Mouse (Mus musculus): ENCODE results near the gene Efna3. TPM values are rescaled to one million over a fixed set of nuclear protein-coding genes. Genes with fewer than 3 reads are reported as not detected.

The Efna3 gene
- polyA plus RNA-seq, 1 experiment from 2014 or later = 30.1 TPM

DNA sequence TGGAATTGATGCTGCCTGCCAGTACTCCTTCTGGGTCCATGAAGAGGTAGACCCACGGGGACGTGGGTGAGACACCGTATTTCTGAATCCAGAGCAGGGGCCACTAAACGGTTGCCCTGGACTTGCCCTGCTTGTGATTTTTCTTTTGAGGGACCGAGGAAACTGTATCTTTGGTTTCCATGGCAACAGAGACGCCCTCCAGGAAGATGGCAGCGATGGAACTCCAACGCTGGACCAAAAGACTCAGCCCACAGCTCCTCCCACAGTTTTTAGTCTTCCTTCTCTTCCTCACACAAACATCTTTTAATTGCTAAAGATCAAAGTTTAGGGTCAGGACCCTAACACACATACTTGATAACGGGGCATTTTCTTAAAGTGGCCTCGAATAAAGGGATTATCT, 9.2 kb upstream of the Efna3 start:
- H3K9ac ChIP-seq (ENCODE audit: low read length) = no peak overlapping the region
- peak; percentile 38 for DNase-seq (ENCODE audit: low spot score)
- 35% methylated on average over 10 of the region's 10 CpGs for WGBS
- no peak overlapping the region for H3K4me2 ChIP-seq (ENCODE audit: low read length)
- no peak overlapping the region for H3K27ac ChIP-seq (ENCODE audit: low read depth, low read length)
- H3K9me3 ChIP-seq (replicated peaks; ENCODE audit: control insufficient read depth, low read length) = no peaks in the 10 kb centered on the region
- peaks cover 43% of the 10 kb centered on the region for H3K4me1 ChIP-seq (ENCODE audit: control insufficient read depth, insufficient read depth, low read length)
- H3K36me3 ChIP-seq (ENCODE audit: control insufficient read depth, insufficient read depth, low read length) = peaks cover 19% of the 10 kb centered on the region
- no peak overlapping the region for H3K4me3 ChIP-seq (ENCODE audit: low read depth, low read length)
- no peak for ATAC-seq
- H3K27me3 ChIP-seq (replicated peaks; ENCODE audit: control insufficient read depth, insufficient read depth, low read length) = no peaks in the 10 kb centered on the region

DNA sequence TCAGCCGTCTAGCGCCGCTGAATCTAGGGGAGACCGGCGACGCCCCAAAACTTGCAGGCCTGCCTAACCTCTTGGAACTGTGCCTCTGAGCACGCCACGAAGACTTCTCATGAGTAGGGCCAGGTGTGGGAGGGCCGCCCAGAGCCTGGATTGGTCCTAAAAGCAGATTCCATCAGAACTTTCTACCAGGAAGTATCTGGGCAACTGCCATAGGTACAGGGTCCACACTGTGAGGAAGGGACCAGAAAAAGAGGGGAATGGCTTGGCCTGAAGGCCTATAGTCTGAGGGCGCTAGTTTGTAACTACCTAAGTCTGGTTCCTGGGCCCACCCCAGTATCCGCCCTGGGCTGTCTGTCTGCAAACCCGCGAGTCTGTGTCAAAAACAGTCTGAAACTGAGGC, 8.8 kb upstream of the Efna3 start:
- no peak overlapping the region for H3K4me2 ChIP-seq (ENCODE audit: low read length)
- peaks cover 40% of the 10 kb centered on the region for H3K4me1 ChIP-seq (ENCODE audit: control insufficient read depth, insufficient read depth, low read length)
- H3K9me3 ChIP-seq (replicated peaks; ENCODE audit: control insufficient read depth, low read length) = no peaks in the 10 kb centered on the region
- no peak for DNase-seq (ENCODE audit: low spot score)
- no peak for ATAC-seq
- no peak overlapping the region for H3K9ac ChIP-seq (ENCODE audit: low read length)
- no peak overlapping the region for H3K4me3 ChIP-seq (ENCODE audit: low read depth, low read length)
- no peaks in the 10 kb centered on the region for H3K27me3 ChIP-seq (replicated peaks; ENCODE audit: control insufficient read depth, insufficient read depth, low read length)
- 70% methylated on average over 13 of the region's 13 CpGs for WGBS
- H3K27ac ChIP-seq (ENCODE audit: low read depth, low read length) = no peak overlapping the region
- H3K36me3 ChIP-seq (ENCODE audit: control insufficient read depth, insufficient read depth, low read length) = peaks cover 19% of the 10 kb centered on the region

DNA sequence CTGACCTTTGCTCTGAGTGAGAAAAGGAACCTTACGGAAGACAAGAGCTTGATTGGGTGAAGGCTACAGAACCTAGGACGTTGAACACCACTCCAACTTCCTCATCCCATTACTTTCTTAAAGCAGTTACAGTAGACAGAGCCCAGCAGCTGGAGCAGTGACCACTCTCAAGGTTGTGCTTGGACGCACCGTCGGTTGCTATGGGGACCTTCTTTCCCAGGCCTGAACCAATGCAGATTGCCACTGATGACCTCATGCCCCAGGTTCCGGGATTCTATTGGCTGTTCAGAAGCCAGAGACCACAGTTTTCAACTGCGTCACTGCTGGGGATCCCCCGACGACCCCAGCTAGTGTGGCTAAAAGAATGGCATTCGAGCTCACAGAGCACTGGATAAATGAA, 8.2 kb upstream of the Efna3 start:
- H3K27ac ChIP-seq (ENCODE audit: low read depth, low read length) = no peak overlapping the region
- DNase-seq (ENCODE audit: low spot score) (no peak), ATAC-seq (no peak)
- H3K4me1 ChIP-seq (ENCODE audit: control insufficient read depth, insufficient read depth, low read length) = peaks cover 34% of the 10 kb centered on the region
- WGBS = 20% methylated on average over 10 of the region's 10 CpGs
- no peak overlapping the region for H3K9ac ChIP-seq (ENCODE audit: low read length)
- peaks cover 19% of the 10 kb centered on the region for H3K36me3 ChIP-seq (ENCODE audit: control insufficient read depth, insufficient read depth, low read length)
- H3K4me3 ChIP-seq (ENCODE audit: low read depth, low read length) = no peak overlapping the region
- H3K9me3 ChIP-seq (replicated peaks; ENCODE audit: control insufficient read depth, low read length) = no peaks in the 10 kb centered on the region
- no peaks in the 10 kb centered on the region for H3K27me3 ChIP-seq (replicated peaks; ENCODE audit: control insufficient read depth, insufficient read depth, low read length)
- no peak overlapping the region for H3K4me2 ChIP-seq (ENCODE audit: low read length)

DNA sequence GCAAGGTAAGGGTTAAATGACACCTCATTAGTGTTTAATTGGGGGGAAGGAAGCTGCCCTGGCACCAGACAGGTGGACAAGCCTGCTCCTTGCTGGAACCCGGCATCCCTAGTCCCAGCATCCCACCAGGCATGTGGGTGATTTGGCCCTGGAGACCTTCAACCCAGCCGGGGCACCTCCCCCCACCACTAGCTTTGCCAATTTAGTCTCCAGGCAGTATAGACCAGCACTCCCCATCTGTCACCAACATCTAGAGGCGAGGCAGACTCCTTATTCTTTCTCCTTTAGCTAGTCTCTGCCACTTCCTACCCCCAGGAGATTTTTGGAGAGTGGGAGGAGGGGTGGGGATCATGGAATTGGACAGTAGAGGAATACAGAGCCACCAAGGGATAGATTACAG, 7.6 kb upstream of the Efna3 start:
- Histone ChIP-seq H3K4me2 (ENCODE audit: low read length) (no peak overlapping the region), H3K9ac (ENCODE audit: low read length) (no peak overlapping the region), H3K9me3 (replicated peaks; ENCODE audit: control insufficient read depth, low read length) (no peaks in the 10 kb centered on the region), H3K4me3 (ENCODE audit: low read depth, low read length) (no peak overlapping the region), H3K36me3 (ENCODE audit: control insufficient read depth, insufficient read depth, low read length) (peaks cover 19% of the 10 kb centered on the region), H3K27ac (ENCODE audit: low read depth, low read length) (no peak overlapping the region), H3K27me3 (replicated peaks; ENCODE audit: control insufficient read depth, insufficient read depth, low read length) (no peaks in the 10 kb centered on the region), H3K4me1 (ENCODE audit: control insufficient read depth, insufficient read depth, low read length) (peaks cover 31% of the 10 kb centered on the region)
- 30% methylated on average over 3 of the region's 3 CpGs for WGBS
- peak; percentile 33 for DNase-seq (ENCODE audit: low spot score)
- peak; percentile 22; the same call in 1 of the 2 replicates for ATAC-seq

DNA sequence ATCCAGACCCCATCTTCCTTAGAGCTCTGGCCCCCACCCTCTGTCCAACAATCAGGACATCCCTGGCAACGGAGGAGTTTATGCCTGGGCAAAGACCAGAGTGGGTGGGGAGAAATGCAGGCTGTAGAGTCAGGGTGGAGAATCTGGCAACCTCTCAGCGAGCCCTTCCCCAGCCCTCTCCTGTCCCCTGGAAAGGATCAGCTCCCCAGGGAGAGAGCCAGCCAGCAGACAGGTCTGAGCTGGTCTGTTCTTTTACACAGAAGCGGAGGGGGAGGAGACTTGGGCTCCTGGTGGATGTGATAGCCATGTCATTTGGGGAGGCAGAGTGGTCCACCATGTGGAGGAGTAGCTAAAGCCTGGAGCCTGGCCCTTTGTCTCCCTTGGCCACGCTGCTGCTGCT, 5.9 kb upstream of the Efna3 start:
- Histone ChIP-seq H3K4me2 (ENCODE audit: low read length) (no peak overlapping the region), H3K4me1 (ENCODE audit: control insufficient read depth, insufficient read depth, low read length) (peaks cover 31% of the 10 kb centered on the region), H3K9ac (ENCODE audit: low read length) (no peak overlapping the region), H3K27me3 (replicated peaks; ENCODE audit: control insufficient read depth, insufficient read depth, low read length) (no peaks in the 10 kb centered on the region), H3K36me3 (ENCODE audit: control insufficient read depth, insufficient read depth, low read length) (peaks cover 7% of the 10 kb centered on the region), H3K9me3 (replicated peaks; ENCODE audit: control insufficient read depth, low read length) (no peaks in the 10 kb centered on the region), H3K4me3 (ENCODE audit: low read depth, low read length) (no peak overlapping the region), H3K27ac (ENCODE audit: low read depth, low read length) (no peak overlapping the region)
- ATAC-seq (no peak), DNase-seq (ENCODE audit: low spot score) (no peak)
- 28% methylated on average over 4 of the region's 4 CpGs for WGBS

DNA sequence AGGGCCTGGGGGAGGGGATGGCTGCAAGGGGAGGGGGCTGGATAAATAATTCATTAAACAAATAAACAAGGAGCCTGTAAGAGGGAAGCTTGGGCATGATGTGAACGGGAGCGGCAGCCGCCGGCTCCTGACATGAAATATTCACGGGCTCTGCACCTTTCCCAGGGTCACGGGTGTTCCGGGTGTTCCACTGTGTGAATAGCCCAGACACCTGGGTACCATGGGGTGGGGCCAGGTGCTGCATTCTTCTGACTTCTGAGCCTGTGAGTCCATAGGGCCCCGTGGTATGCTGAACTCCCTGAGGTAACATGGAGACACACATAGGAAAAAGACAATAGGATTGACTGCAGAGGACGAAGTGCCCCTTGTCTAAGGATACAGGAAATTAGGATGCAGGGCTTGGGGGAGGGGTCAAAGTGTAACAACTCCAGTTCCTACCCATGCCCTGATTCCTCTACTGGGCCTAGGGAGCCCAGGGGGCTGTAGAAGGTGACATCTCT, 4.7 kb upstream of the Efna3 start:
- no peak overlapping the region for H3K27ac ChIP-seq (ENCODE audit: low read depth, low read length)
- peaks cover 24% of the 10 kb centered on the region for H3K4me1 ChIP-seq (ENCODE audit: control insufficient read depth, insufficient read depth, low read length)
- ATAC-seq = no peak
- H3K9ac ChIP-seq (ENCODE audit: low read length) = no peak overlapping the region
- no peak overlapping the region for H3K4me2 ChIP-seq (ENCODE audit: low read length)
- H3K4me3 ChIP-seq (ENCODE audit: low read depth, low read length) = no peak overlapping the region
- H3K9me3 ChIP-seq (replicated peaks; ENCODE audit: control insufficient read depth, low read length) = no peaks in the 10 kb centered on the region
- no peaks in the 10 kb centered on the region for H3K27me3 ChIP-seq (replicated peaks; ENCODE audit: control insufficient read depth, insufficient read depth, low read length)
- no peak for DNase-seq (ENCODE audit: low spot score)
- H3K36me3 ChIP-seq (ENCODE audit: control insufficient read depth, insufficient read depth, low read length) = no peaks in the 10 kb centered on the region
- 67% methylated on average over 9 of the region's 9 CpGs for WGBS

DNA sequence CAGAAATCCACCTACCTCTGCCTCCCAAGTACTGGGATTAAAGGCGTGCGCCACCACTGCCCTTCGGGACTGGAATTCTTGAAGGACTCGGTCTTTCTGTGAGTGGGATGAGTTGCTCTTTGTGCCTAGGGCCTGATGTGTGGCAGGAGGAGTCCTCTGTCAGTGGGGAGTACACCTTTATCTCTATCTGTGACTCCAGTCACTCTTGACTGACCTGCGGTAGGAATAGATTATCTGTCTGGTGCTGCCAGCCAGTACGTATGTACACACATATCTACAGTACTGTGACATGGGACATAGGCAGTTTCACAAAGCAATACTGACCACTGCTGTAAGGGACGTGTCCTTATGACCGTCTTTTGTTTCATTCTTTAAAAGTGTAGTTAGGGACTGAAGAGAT, 3.1 kb upstream of the Efna3 start:
- Histone ChIP-seq H3K9ac (ENCODE audit: low read length) (no peak overlapping the region), H3K27ac (ENCODE audit: low read depth, low read length) (no peak overlapping the region), H3K4me2 (ENCODE audit: low read length) (no peak overlapping the region), H3K36me3 (ENCODE audit: control insufficient read depth, insufficient read depth, low read length) (no peaks in the 10 kb centered on the region), H3K4me3 (ENCODE audit: low read depth, low read length) (no peak overlapping the region), H3K9me3 (replicated peaks; ENCODE audit: control insufficient read depth, low read length) (no peaks in the 10 kb centered on the region), H3K4me1 (ENCODE audit: control insufficient read depth, insufficient read depth, low read length) (peaks cover 14% of the 10 kb centered on the region; the same call in 1 of the 2 replicates), H3K27me3 (replicated peaks; ENCODE audit: control insufficient read depth, insufficient read depth, low read length) (peaks cover 6% of the 10 kb centered on the region; the same call in 1 of the 2 replicates)
- no peak for DNase-seq (ENCODE audit: low spot score)
- 90% methylated on average over 8 of the region's 8 CpGs for WGBS
- ATAC-seq = no peak

DNA sequence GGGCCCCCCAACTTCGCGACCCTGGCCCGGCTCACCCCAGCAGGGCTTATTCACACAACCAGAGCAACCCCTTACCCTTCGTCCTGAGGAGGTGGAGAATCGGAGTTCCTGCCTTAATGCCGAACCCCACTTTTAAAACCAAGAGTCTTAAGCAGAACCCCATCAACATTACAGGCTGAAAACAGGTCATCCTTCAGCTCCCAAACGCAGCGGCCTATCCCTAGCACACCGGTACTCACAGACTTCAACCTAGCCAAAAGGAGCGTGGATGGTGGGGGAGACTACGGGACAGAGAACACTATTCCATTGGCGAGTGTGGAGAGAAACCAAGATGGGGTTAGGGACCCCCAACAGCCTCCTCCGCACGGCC, 649 bp downstream of the Efna3 start:
- Histone ChIP-seq H3K9me3 (replicated peaks; ENCODE audit: control insufficient read depth, low read length) (no peaks in the 10 kb centered on the region), H3K9ac (ENCODE audit: low read length) (peak overlapping the region; percentile 75), H3K27me3 (replicated peaks; ENCODE audit: control insufficient read depth, insufficient read depth, low read length) (peaks cover 32% of the 10 kb centered on the region), H3K4me2 (ENCODE audit: low read length) (peak overlapping the region; percentile 90), H3K4me1 (ENCODE audit: control insufficient read depth, insufficient read depth, low read length) (peaks cover 21% of the 10 kb centered on the region), H3K27ac (ENCODE audit: low read depth, low read length) (peak overlapping the region; percentile 83), H3K4me3 (ENCODE audit: low read depth, low read length) (peak overlapping the region; percentile 59), H3K36me3 (ENCODE audit: control insufficient read depth, insufficient read depth, low read length) (no peaks in the 10 kb centered on the region)
- ATAC-seq (no peak), DNase-seq (ENCODE audit: low spot score) (no peak)
- WGBS = 2% methylated on average over 14 of the region's 14 CpGs

DNA sequence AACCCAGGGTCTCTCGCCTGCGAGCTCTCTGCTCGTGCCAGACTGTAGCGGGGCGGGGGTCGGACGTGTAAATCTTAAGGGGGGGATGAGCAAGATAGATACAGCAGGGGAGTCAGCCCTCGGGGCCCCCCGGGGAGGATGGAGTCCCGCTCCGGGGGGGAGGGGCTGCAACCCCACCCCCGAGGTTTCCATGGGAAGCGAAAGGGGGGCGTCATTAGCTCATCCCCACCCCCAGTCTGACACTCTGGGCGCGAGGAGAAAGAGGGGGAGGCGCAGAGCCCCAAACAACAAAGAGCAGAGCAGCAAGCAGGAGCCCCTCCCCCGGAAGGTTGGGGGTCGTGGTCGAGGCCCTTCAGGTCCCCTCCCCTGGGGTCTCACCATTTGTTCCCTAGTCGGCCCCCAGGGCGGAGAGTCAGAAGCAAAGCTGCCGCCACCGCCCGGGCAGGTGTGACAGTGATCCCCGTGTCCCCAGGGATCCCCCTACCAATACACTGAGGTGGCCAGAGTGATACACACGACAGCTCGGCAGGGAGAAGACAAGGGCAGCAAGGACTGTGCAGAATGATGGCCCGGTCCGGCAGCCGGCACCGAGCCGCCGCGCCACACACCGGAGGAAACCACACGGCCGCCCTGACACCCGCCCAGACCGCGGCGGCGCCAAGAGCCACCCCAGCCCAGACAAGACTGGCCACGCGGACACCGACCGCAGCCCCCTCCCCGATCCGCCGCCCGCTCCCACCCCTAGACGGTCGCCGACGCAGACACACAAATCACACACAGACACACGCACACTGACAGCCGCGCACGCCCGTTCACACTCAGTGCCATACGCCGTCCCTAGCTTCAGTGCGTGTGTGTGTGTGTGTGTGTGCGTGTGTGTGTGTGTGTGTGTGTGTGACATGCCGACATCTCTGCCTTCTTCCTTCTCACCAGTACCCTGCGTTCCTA, 1.3 kb downstream of the Efna3 start:
- Histone ChIP-seq H3K4me1 (ENCODE audit: control insufficient read depth, insufficient read depth, low read length) (peaks cover 23% of the 10 kb centered on the region), H3K27me3 (replicated peaks; ENCODE audit: control insufficient read depth, insufficient read depth, low read length) (peaks cover 33% of the 10 kb centered on the region), H3K9ac (ENCODE audit: low read length) (peak overlapping the region; percentile 75), H3K4me2 (ENCODE audit: low read length) (peak overlapping the region; percentile 90), H3K4me3 (ENCODE audit: low read depth, low read length) (peak overlapping the region; percentile 59), H3K9me3 (replicated peaks; ENCODE audit: control insufficient read depth, low read length) (no peaks in the 10 kb centered on the region), H3K27ac (ENCODE audit: low read depth, low read length) (peak overlapping the region; percentile 83), H3K36me3 (ENCODE audit: control insufficient read depth, insufficient read depth, low read length) (no peaks in the 10 kb centered on the region)
- DNase-seq (ENCODE audit: low spot score) (peak; percentile 54), ATAC-seq (0 out of 2 replicates have a peak, but pooled peaks have one; percentile 5)
- 1% methylated on average over 55 of the region's 66 CpGs for WGBS
